Mouse (Mus musculus) ovary, postnatal 14 days (tissue): ENCODE results near the gene Rgs3.

ENCODE experiments used
- DNase-seq: peaks from one replicate; pipeline ENCODE4 v3.0.0; 2022; ENCODE audit warnings: low spot score

Gene Rgs3

DNA sequence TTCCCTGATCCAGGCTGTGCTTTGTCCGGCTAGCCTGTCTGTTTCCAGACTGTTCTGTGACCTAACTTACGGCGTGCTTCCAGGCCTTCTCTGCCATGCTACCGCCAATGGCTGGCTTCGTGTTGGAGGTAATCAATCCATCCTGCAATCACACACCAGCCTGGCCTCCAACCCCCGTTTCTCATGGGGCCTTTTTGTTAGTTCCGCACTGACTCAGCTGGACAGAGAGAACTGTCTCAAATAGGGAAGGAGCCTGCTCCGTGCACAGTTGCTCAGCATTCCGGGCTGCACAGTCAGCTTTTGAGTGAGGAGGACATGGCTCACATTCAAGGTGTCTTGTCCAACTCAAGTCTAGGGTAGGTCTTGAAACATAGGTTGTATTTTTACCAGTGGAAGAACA is 69.8 kb downstream of the Rgs3 start:
- no peak for DNase-seq

DNA sequence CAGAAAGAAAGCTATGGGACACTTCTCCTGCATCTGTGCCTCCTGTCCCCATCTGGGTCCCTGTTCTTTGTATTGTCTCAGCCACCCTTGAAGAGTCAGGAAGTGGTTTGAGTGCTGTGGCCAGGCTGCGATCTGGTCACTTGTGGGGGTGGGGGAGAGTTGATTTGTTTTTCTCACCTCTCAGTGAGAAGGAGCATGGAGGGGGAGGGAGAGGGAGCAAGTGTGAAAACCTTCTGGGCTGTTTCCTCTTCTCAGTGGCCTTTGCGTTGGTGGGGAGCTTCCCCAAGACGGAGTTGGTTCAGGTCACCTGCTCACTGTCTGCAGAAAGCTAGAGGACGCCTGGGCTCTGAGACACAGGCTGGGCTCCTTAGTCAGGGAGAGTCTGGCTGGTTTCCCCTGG is 70.3 kb downstream of the Rgs3 start:
- DNase-seq, result no peak

DNA sequence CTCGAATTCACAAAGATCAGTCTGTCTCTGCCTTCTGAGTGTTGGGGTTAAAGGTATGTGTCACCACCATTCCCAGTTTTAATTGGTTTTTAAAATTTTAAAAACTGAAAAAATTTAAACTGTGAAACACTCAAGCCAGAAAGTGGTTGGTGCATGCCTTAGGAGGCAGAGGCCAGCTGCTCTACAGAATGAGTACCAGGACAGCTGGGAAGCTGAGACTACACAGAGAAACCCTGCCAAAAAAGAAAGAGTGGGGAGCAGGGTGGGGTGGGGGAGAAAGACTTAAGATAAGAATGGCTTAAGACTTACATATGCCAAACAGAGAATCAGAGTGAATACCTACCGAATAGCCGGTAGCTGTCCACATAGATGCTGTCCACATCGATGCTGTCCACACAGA is 73.6 kb downstream of the Rgs3 start:
- DNase-seq, result no peak

DNA sequence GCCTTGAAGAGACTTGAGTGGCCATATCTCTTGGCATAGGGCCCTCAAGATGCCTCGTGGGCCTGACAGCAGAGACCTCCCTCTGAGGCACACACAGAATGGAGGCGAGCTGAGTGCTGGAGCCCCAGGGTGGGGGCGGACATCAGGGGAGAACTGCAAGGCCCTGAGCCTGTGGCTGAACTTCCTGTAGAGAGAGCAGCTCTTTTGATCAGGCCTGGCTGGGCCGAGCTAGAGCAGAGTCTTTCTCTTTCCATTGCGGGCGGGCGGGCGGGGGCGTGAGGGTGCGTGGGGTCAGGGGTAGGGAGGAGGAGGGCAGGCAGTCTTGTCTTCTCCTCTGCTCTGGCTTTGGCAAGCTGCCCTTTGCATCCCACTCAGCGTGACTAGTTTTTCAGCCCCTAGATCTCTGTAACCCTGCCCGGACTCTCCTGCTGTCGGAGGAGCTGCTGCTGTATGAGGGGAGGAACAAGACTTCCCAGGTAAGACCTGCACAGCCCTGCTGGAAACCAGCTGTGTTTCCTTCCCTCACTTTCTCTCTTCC is 74.5 kb downstream of the Rgs3 start:
- peak; percentile 45 for DNase-seq

DNA sequence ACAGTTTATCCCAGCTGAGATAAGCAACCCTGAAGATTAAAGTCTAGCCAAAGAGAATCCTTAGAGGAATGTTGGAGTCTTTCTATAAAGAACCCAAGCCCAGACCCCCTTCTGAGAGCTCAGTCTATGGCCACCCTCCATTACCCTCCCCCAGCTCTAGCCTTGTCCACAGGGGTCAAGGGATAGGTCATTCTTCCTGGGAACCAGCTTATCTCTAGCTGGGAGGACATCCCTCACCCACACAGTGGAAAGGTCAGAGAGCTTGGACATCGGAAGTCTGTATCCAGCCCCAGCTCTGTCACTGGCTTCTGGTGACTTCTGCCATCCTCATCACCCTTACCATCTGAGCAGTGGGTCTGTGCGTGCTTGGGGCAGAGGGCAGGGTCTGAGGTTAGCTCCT is 75.2 kb downstream of the Rgs3 start:
- no peak for DNase-seq

DNA sequence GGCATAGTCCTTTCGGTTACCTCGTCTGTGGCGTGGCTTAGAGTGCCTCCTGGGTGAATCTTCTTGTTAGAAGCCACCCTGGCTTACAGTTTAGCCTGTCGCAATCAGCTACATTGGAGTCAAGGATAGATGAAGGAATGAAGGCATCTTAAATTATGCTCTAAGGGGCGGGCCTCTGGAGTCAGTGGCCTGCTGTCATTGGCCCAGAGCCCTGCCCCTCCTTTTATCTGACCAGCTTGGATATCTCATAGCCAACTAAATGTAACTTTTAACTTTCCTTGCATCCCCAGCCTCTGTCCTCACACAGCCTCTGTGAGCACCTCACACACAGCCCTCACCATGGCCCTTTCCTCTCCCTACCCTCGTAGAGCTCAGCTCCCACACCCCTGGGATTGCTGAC is 76.4 kb downstream of the Rgs3 start:
- DNase-seq, result no peak

DNA sequence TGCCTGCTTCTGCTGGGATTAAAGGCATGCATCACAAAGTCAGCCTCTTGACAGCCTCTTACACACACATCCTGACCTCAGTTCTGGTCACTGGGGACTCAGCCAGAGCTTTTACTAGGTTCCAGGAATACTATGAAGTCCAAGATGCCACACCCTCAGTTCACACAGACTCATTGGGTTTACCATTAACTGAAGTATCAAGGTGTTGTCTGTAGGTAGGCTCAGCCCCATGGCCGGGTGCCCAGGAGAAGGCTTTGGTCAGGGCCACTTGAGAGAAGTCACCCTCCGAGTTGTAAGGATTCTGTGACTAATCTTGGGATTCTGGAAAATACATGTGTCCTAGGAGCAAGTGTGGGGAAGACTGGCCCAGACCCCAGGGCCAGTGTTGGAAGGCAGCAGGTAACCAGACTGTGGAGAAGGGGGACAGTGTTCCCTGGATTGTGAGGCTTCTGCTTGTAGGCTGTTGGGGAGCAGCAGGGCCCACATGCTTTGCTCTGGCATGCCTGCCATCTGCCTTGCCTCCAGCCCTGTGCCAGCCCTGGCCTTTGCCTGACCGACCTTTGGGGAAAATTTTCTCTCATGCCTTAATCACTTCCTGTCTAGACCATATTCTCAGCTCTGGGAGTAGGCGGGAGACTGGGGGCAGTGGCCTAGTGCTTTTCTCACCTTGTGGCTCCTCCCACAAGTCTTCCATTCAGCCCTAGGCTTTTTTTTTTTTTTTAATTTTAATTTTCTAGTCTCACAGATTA is 78.4 kb downstream of the Rgs3 start:
- no peak for DNase-seq

DNA sequence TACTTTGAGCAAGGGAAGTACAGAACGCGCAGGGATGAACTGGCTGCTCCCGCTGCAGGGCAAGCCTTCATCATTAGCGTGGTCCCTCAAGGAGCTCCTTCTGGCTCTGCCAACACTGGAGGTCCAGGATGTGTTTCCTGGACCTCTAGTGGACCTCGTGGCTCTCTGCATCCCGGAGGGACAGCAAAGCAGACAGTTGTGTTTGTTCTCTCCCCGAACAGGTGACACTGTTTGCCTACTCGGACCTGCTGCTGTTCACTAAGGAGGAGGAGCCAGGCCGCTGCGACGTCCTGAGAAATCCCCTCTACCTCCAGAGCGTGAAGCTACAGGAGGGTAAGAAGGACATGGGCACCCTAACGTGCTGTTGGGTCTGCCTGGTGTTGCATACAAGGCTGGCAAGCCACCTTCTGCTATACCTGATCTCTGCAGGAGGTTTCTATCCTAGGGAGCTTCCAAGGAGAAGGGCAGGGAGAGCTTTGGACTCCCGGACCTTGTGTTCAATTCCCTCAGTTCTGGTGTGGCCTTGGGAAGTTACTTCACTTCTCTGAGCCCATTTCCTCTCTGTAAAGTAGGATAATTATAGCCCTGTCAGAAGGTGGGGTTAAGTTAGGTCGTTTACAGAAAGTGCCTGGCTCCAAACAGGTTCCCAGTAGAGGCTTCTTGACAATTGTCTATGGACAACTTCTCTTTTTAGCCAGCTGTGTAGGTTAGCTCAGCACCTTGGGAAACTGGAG is 81.0 kb downstream of the Rgs3 start:
- DNase-seq, result no peak

DNA sequence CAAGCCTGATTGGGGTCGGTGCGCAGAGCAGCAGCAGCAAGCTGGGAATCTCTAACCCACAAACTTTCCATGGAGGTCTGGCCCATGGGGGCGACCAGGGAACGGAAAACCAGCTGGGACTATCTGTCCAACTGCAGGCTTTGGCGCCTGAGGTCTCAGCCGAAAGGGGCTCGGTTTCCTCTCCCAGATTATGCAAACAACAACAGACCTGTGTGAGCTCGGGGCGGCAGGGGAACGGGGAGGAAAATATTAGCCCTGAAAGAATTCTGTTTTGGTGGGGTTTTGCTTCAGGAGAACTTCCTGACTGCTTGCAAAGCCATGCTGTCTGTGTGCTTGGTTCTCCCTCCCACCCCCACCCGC is 81.6 kb downstream of the Rgs3 start:
- DNase-seq, result no peak

DNA sequence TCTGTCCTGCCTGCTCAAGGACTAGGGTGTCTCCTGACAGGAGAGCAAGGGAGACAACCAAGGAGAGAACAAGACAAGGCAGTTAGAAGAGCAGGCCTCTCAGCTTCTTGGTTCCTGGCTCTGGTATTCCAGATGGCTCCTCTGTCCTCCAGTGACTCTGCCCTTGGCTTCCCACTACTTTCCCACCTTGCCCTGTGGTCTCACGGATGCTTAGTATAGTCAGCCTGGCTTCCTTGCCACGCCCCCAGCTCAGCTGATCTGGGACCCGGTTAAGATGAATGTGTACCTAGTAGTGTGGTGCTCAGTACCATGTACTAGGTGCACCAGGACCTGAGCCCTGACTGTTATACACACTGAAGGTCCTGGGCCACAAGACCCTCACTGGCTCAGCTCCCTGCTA is 82.0 kb downstream of the Rgs3 start:
- DNase-seq, result no peak

DNA sequence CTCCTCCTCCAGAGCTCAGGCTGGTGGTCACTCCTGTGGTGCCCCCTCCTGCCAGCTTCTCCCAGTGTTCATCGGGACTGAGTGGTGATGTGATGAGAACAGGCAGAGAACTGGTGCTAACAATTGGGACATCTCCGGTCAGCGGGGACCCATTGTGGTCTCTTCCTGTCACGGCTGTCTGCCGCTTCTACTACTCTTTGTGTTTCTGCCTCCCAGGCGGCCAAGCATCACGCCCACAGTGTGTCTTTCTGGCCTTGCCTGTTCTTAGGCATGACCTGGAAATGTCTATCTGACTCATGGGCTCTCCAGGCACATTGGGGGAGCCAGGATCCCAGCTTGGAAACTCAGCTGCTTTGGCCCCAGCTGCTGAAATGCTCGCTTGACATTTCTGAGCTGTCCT is 83.8 kb downstream of the Rgs3 start:
- DNase-seq, result no peak

DNA sequence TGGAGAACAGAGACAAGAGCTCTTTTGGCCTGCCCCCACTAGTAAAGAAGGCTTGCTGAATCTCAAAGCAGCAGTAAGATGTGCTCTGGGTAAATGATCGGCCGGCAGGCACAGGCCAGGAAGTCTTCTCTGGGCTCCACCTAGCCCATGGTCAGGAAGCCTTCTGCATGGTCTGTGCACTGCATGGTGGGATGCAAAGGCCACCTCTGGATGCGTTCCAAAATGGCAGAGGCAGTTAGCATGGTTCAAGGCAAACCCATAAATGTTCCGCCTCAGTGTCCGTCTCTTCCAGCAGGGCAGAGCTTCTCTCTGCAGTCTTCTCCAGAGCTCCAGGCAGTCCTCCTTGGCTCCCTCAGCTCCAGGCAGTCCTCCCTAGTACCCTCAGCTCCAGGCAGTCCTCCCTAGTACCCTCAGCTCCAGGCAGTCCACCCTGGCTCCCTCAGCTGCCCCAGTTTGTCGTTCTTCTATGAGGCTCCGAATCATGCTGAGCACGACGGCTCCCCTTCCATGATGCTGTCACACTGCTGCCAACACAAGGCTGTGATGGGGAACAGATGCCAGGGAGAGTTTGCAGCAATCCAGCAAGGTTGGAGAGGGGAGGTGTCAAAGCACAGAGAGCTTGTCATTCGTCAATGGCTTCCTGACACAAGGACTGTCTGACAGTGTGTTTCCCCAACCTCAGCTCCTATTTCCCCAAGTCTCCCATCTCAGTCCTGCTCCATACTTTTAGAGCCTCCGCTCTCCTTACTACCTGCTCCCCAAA is 84.6 kb downstream of the Rgs3 start:
- DNase-seq, result no peak

DNA sequence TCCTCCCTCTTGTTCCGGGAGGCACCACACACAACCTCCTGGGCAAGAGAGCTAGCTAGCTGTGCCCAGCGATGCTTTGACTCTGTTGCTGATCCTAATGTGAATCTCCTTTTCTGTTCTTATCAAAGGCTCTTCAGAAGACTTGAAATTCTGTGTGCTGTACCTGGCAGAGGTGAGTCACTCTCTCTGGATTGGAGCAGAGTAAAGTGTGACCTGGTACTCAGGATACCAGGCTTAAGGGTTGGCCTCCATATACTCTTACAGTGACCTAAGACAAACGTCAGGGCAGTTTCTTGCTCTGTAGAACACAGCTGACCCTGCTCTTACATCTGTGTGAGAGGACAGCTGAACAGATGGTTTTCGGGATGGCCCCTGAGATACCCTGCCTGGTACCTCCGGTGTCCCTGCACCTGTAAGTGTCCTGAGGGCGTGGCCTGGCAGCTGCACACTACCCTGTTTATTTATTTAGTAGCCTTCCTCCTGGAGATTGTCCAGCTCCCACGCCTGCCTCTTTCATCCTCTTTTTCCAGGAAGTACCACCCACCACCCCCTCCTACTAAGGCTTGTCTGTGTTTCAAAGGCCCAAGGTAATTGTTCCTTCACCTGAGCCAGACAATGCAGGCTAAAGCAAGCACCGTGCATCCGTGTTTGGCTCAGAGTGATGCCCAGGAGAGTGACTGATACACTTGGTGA is 87.1 kb downstream of the Rgs3 start:
- no peak for DNase-seq

DNA sequence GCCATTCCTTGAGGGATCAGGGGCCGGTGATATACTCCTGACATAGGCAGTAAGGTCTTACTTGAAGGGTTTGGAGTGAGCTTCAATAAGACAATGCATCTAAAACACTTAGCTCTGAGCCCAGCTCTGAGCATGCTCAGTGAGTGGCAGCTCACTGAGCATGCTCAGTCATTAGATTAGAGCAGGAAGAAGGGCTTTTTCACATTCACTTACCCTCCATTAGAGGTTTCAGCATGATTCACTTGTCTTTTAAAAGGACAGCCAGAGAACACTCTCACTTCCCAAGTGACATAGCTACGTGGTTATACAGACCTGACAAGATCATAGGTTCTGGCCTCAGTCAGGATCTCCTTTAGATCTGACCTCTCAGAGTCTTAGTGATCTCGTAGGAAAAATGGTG is 89.2 kb downstream of the Rgs3 start:
- no peak for DNase-seq

DNA sequence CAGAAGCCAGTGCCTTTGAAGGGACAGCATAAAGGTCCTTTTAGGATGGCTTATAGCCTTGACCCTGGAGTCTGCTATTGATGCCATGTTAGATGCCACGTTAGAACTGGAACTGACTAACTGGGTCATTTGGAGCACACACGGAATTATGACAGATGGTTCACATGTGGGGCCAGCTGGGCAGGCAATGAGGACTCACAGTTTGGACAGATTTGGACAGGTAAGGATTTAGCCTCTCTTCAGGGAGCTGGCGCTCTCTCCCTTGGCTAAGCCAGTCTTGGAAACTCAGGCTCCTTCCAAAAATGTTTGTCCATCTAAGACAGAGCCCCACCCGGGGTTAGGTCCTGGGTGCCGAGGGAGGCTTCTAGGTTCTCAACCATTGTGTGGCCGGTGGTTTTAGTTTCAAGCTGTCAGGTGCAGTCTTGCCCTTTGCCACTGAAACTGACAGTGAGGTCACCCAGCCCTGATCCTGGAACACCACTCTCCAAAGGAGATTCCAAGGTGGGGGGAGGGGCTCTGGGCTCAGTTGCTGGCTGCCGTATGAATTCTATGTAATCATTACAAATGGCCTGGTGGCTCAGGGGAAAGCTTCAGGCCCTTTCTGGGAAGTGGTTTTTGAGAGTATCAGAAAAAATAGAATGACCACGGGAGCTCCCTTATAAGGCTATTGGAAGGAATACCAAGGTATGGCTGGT is 90.0 kb downstream of the Rgs3 start:
- DNase-seq, result no peak

DNA sequence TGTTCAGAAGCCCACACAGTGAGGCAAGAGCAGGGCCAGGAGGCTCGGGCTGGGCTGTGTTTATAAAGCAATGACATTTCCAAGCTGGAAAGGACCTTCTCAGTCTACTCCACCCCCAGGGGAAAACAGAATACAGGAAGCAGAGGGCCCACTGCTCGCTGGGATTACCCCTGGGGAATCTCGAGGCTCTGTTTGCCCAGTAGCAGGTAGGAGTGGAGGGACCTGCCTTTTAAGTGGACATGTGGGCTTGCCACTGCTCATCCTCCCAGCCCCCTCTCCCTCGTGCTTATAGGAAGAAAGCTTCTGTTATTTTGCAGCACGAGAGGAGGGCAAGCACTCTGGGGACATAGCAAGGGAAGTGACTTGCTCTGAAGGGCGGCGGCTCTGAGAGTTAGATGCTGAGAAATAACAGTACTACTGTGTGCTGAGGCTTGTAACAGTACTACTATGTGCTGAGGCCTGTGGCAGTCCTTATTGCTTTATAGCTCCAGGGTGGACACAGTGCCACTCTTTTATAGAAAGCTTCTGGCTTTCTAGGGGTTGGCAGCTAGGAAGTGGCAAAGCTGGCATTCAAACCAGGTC is 91.6 kb downstream of the Rgs3 start:
- no peak for DNase-seq

DNA sequence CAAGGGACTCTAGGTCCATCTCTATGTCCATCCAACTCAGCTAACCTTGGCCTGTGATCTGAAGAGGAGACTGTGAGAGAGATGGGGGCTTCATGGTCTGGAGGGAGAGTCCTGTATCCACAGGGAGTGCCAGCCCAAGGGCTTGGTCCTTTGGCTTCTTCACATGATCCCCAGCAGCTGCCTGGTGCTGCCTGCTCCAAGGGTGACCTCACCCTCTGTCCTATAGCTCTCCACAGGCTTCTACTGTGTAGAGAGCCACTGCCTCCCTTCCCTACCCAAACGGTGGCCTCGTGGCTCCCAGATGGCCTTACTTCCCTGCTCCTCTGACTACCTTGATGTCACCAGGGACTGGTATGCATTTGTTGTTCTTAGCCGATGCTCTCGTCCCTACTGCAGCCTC is 92.6 kb downstream of the Rgs3 start:
- DNase-seq, result no peak

DNA sequence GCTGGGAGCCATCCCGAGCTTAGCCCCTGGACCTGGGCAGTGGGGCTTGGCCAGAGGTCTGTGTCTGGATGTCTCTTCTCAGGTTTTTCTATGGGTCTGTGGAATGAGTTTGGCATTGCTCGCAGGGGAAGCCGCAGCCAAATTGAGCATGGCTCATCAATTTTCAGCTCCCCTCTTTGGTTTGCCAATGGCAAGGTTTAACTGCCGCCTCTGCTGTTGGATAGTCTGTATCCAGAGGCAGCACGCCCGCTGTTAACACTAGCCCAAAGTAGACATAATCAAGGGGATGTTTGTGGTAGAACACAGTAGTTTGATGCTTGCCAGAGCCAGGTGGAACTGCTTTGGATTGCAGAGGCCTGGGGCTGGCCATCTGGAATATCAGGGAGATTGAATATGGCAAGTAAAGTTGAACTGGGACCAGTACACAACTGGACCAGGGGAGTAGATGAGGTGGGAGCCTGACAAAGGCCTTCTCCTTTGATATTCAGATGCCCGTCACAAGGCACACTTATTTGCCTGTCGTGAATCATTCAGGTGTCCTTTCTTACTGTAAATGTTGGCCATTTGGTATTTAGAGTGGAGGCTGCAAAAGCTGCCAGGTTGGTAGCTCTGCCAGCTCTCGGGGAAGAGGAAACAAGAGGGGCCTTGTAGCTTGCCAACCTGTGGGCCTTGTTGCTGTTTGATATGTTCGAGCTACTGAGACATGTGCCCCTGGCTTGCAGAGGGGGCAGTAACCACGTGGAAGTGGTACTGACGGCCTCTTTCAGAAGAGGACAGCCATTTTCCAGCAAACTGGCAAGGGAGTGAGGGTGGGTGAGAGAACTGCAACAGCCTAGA is 93.5 kb downstream of the Rgs3 start:
- DNase-seq, result no peak

DNA sequence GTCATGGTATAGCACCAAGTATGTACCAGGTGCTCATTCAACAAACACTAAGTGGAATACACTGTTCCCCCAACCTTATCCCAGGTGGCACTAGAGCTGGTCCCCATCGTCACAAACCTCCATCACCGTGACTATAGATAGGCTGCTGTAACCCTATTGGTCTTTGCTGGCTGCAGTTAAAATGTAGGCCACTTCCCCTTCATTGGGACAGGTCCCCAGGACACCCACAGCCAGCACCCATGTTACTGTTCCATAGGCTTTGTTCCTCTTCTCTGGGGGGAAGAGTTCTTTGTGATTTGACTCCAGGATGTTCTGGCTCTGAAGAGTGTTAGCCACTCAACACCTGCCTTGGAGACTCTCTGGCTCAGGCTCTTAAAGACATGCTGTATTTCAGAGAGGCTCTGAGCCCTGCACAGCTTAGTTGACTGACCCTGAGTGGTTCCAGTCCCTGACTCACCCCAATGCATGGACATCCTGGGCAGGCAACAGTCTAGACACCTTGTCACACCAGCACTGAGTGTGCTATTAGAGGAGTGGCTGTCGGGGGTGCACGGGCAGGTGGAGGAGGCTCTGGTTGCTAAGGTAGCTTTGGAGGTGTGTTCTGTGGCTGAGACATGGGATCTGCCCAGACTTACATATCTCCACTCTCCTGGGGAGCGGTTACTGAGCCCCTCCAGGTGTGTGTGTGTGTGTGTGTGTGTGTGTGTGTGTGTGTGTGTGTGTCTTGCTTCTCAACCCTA is 94.4 kb downstream of the Rgs3 start:
- DNase-seq, result no peak

DNA sequence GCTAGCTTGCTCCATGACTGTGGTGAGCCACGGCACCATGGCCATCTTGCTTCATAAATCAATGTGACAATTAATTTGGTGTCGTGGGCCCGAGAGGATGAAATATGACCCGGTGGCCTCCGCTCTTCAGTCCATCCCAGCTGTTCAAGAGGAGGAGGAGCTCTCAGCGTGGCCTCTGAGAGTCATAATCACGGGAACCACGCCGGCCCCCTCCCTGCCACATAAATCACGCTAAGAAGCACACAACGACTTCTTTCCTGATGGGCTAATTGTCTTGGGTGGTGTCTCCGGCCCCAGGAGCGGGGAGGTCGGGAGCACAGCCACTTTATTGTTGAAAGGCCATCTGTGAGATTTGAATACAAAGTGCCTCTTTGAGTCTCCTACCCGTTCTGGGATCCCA is 99.6 kb downstream of the Rgs3 start:
- DNase-seq, result no peak
